In the genomic region with DNA sequence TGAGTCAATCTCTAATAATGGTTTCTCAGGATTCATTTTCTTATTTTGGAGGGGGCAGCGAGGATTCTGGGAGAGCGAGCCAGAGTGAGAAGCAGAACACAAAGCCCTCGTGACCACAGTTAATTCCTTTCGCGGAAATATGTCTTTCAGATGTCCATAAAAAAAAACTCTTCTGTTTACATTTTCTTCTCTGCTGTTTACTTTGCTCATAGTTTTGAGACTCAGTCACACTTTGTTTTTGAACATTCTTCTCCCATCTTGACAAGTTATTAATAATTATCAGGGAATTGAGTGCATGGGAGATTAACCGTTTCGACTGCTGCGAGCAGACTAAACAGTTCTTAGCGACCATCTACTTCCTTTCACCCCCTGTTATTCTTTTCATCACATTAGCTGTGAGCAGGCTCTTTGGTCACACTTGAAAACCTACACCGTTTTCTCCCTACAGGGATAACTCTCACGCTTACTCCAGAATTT, we compare ENCODE assay signal across 9 mouse cellular contexts.
DNase-seq lines count a peak whose midpoint lies in the region; ATAC-seq and TF ChIP-seq lines count a peak whose summit lies in the region.
"Had no signal": no experiment of that assay in that cellular context is flagged by ENCODE, and none has a peak within 500 bp of the region (broad histone marks: within the 10 kb centered on the region; RNA-seq: fewer than 3 reads in every experiment).

No protein-coding gene starts in this region.

- no peaks in the 10 kb centered on the region for H3K79me2 ChIP-seq in heart, adult 2 months (replicated peaks; ENCODE audit: control insufficient read depth, insufficient read depth, low read length)
- H3K79me2 ChIP-seq in C2C12 (ENCODE audit: control insufficient read depth, insufficient read depth), result no peaks in the 10 kb centered on the region

- intact Hi-C loops in heart, adult 2 months (cut with DNase I), result no loop called here

- H3K4me1 ChIP-seq in heart, adult 2 months (ENCODE audit: control insufficient read depth, insufficient read depth, low read length), result no peaks in the 10 kb centered on the region

- TF ChIP-seq EP300 in heart, adult 2 months (IDR thresholded peaks at IDR 0.05; ENCODE audit: insufficient read depth, low read depth, low read length), result no peak

- H3ac ChIP-seq in C2C12 (ENCODE audit: control insufficient read depth, insufficient read length, low read depth), result no peak overlapping the region

- H3K27ac ChIP-seq in heart, adult 2 months, result no peak overlapping the region
- H3K27ac ChIP-seq: liver, embryonic 14.5 days had no signal

- no peaks in the 10 kb centered on the region for H3K79me3 ChIP-seq in C2C12 (ENCODE audit: low read depth)

- H3K36me3 ChIP-seq in heart, adult 2 months (ENCODE audit: control insufficient read depth, insufficient read depth, low read length), result no peaks in the 10 kb centered on the region
- no peaks in the 10 kb centered on the region for H3K36me3 ChIP-seq in C2C12 (ENCODE audit: control insufficient read depth, insufficient read depth)

- no peak for TF ChIP-seq CTCF in heart, adult 2 months (IDR thresholded peaks at IDR 0.05)
- TF ChIP-seq CTCF in C2C12 (IDR thresholded peaks at IDR 0.05; ENCODE audit: control insufficient read depth, insufficient read depth, insufficient read length), result no peak

- H3K4me3 ChIP-seq in heart, adult 2 months, result no peak overlapping the region
- no peak overlapping the region for H3K4me3 ChIP-seq in C2C12 (ENCODE audit: insufficient read depth, poor library complexity, severe bottlenecking)

- H3K27me3 ChIP-seq in heart, adult 2 months (ENCODE audit: control insufficient read depth, insufficient read depth, low read length), result no peaks in the 10 kb centered on the region
- no peaks in the 10 kb centered on the region for H3K27me3 ChIP-seq in C2C12 (ENCODE audit: control insufficient read depth, insufficient read depth, insufficient read length)

- 21% methylated on average over 11 of the region's 11 CpGs for WGBS in heart, adult 2 months

- no peak for TF ChIP-seq POLR2A in heart, adult 2 months (IDR thresholded peaks at IDR 0.05; ENCODE audit: insufficient read depth, low read depth, low read length)

- ATAC-seq in megakaryocyte progenitor cell, adult 5-6 weeks (replicated peaks; ENCODE audit: poor library complexity), result no peak

- no peak overlapping the region for H3K9ac ChIP-seq in heart, adult 2 months (ENCODE audit: low read depth, low read length)
- H3K9ac ChIP-seq: liver, embryonic 14.5 days had no signal

- DNase-seq in heart, adult 11 months, result peak; percentile 53
- no peak for DNase-seq in heart, adult 2 months
- DNase-seq in forelimb bud, embryonic 11.5 days (ENCODE audit: low read depth, low spot score), result peak; percentile 12
- peak; percentile 56 for DNase-seq in lung, postnatal 36 days
- DNase-seq in T-cell, adult 2 months (ENCODE audit: low spot score), result no peak
- DNase-seq in layer of hippocampus, postnatal 14 days (ENCODE audit: low spot score in 2 of 2), result no peak

TF ChIP-seq in C2C12, 6 proteins besides CTCF, POLR2A, EP300 and RAD21:
- TF ChIP-seq MYOD1 (IDR thresholded peaks at IDR 0.05; ENCODE audit: control insufficient read depth, insufficient read length, low read depth) (no peak), MYOG (IDR thresholded peaks at IDR 0.05; ENCODE audit: control insufficient read depth, extremely low read depth, insufficient read length) (no peak), CEBPB (IDR thresholded peaks at IDR 0.05; ENCODE audit: low read depth) (no peak), USF1 (IDR thresholded peaks at IDR 0.05; ENCODE audit: low read depth) (peak; percentile 81)

Comparison
In these comparisons a context has a peak if more than half of its experiments do, and no peak if none do; other contexts are left out.
1. DNase-seq: peak in heart, adult 11 months (single experiment), forelimb bud, embryonic 11.5 days (single experiment) and lung, postnatal 36 days (single experiment); none in heart, adult 2 months (0 of 2), T-cell, adult 2 months (single experiment) and layer of hippocampus, postnatal 14 days (0 of 2).